Mouse (Mus musculus) midbrain, embryonic 10.5 days (tissue): Measurements from ENCODE around the gene Agbl3. TPM values are rescaled to one million over a fixed set of nuclear protein-coding genes. Genes with fewer than 3 reads are reported as not detected.
A peak's percentile ranks its signal among the peaks of the same experiment; 100 is the strongest.

Experiments used
- DNase-seq: peaks from one replicate; pipeline ENCODE4 v3.0.0-alpha.2; 2017; ENCODE audit warnings: low spot score
- H3K27ac ChIP-seq: fragments of 300-500 bp; sonication (generic); replicated peaks from 2 replicates; pipeline ENCODE4 v1.5.1; 2016; ENCODE audit warnings: mild to moderate bottlenecking
- H3K27me3 ChIP-seq: fragments of 300-500 bp; sonication (generic); 2 replicates; pipeline ENCODE4 v1.6.1; 2016; ENCODE audit warnings: low read depth, mild to moderate bottlenecking; ENCODE audit not compliant: poor library complexity, severe bottlenecking
- H3K36me3 ChIP-seq: fragments of 300-500 bp; sonication (generic); 2 replicates; pipeline ENCODE4 v1.6.1; 2016; ENCODE audit warnings: mild to moderate bottlenecking, moderate library complexity
- H3K4me1 ChIP-seq: fragments of 300-500 bp; sonication (generic); 2 replicates; pipeline ENCODE4 v1.6.1; 2016
- H3K4me3 ChIP-seq: fragments of 300-500 bp; sonication (generic); 2 replicates; pipeline ENCODE4 v1.5.1; 2016; ENCODE audit warnings: mild to moderate bottlenecking, moderate library complexity
- H3K9me3 ChIP-seq: fragments of 300-500 bp; sonication (generic); replicated peaks from 2 replicates; pipeline ENCODE4 v1.6.1; 2016; ENCODE audit warnings: mild to moderate bottlenecking
- WGBS: fragments of 180-500 bp; shearing (Covaris S2); methylation state at CpG from one replicate; pipeline ENCODE4 v1.1.7; 2016; 5-methylcytosine and 5-hydroxymethylcytosine counted together
- polyA plus RNA-seq: library from polyadenylated mRNA; unstranded; fragments of >200 nt; fragmentation: Nextera tagmentation; extraction: Ambion mirVana; gene quantifications from 2 replicates; pipeline ENCODE4 v1.2.1, GENCODE M21; 2016

Agbl3 gene
- polyA plus RNA-seq = 2.9 and 4.7 TPM in 2 replicates

- peak; percentile 95 for DNase-seq
- Histone ChIP-seq H3K4me3 (peak within 1 kb of the TSS; percentile 71), H3K36me3 (no peaks in the 10 kb centered on the region), H3K27me3 (peaks cover 7% of the 10 kb centered on the region; the same call in 1 of the 2 replicates), H3K9me3 (no peaks in the 10 kb centered on the region), H3K4me1 (peaks cover 11% of the 10 kb centered on the region), H3K27ac (peak within 1 kb of the TSS; percentile 96)
- under 1% methylated on average over 80 of the region's 81 CpGs for WGBS
Measured at GRCm38 (mm10) chr6:34780231-34780942, at the start of gene Agbl3. Gene Agbl3, plus strand, starts transcription at chr6:34780432.

GRCm38 (mm10) chr6:34731007-34731406 lies 49.2 kb upstream of the Agbl3 start:
- H3K4me3 ChIP-seq = no peak overlapping the region
- H3K9me3 ChIP-seq = no peaks in the 10 kb centered on the region
- no peak overlapping the region for H3K27ac ChIP-seq
- WGBS = 88% methylated on average over 6 of the region's 6 CpGs
- no peak for DNase-seq
- no peaks in the 10 kb centered on the region for H3K36me3 ChIP-seq
- no peaks in the 10 kb centered on the region for H3K27me3 ChIP-seq
- peaks cover 24% of the 10 kb centered on the region for H3K4me1 ChIP-seq

GRCm38 (mm10) chr6:34731529-34731928 lies 48.7 kb upstream of the Agbl3 start:
- no peak for DNase-seq
- no peak overlapping the region for H3K27ac ChIP-seq
- no peak overlapping the region for H3K4me3 ChIP-seq
- H3K36me3 ChIP-seq = no peaks in the 10 kb centered on the region
- no peaks in the 10 kb centered on the region for H3K27me3 ChIP-seq
- WGBS = 85% methylated on average over 9 of the region's 9 CpGs
- H3K9me3 ChIP-seq = no peaks in the 10 kb centered on the region
- H3K4me1 ChIP-seq = peaks cover 25% of the 10 kb centered on the region

GRCm38 (mm10) chr6:34734940-34735695 lies 45.1 kb upstream of the Agbl3 start:
- DNase-seq = no peak
- Histone ChIP-seq H3K36me3 (no peaks in the 10 kb centered on the region), H3K9me3 (no peaks in the 10 kb centered on the region), H3K4me1 (peaks cover 10% of the 10 kb centered on the region), H3K27ac (no peak overlapping the region), H3K27me3 (no peaks in the 10 kb centered on the region), H3K4me3 (no peak overlapping the region)
- WGBS = 91% methylated on average over 13 of the region's 13 CpGs

GRCm38 (mm10) chr6:34736934-34737333 lies 43.3 kb upstream of the Agbl3 start:
- H3K27ac ChIP-seq = no peak overlapping the region
- H3K9me3 ChIP-seq = no peaks in the 10 kb centered on the region
- WGBS = 72% methylated on average over 2 of the region's 2 CpGs
- H3K4me3 ChIP-seq = no peak overlapping the region
- peaks cover 5% of the 10 kb centered on the region; the same call in 1 of the 2 replicates for H3K36me3 ChIP-seq
- H3K27me3 ChIP-seq = no peaks in the 10 kb centered on the region
- DNase-seq = no peak
- H3K4me1 ChIP-seq = peaks cover 7% of the 10 kb centered on the region; the same call in 1 of the 2 replicates

- Histone ChIP-seq H3K4me3 (no peak overlapping the region), H3K27ac (no peak overlapping the region), H3K36me3 (peaks cover 58% of the 10 kb centered on the region), H3K9me3 (no peaks in the 10 kb centered on the region), H3K27me3 (no peaks in the 10 kb centered on the region), H3K4me1 (no peaks in the 10 kb centered on the region)
- 92% methylated on average over 4 of the region's 4 CpGs for WGBS
- DNase-seq = no peak
Measured at GRCm38 (mm10) chr6:34743946-34744345, 36.3 kb upstream of the Agbl3 start.

- Histone ChIP-seq H3K27ac (no peak overlapping the region), H3K4me3 (no peak overlapping the region), H3K4me1 (peaks cover 8% of the 10 kb centered on the region), H3K9me3 (no peaks in the 10 kb centered on the region), H3K27me3 (no peaks in the 10 kb centered on the region), H3K36me3 (peaks cover 56% of the 10 kb centered on the region)
- WGBS = 75% methylated on average over 6 of the region's 6 CpGs
- DNase-seq = no peak
Measured at GRCm38 (mm10) chr6:34747846-34748245, 32.4 kb upstream of the Agbl3 start.

GRCm38 (mm10) chr6:34748566-34748965 lies 31.7 kb upstream of the Agbl3 start:
- Histone ChIP-seq H3K4me1 (peaks cover 8% of the 10 kb centered on the region), H3K27me3 (no peaks in the 10 kb centered on the region), H3K36me3 (peaks cover 52% of the 10 kb centered on the region), H3K4me3 (no peak overlapping the region), H3K9me3 (no peaks in the 10 kb centered on the region), H3K27ac (no peak overlapping the region)
- WGBS = 92% methylated on average over 11 of the region's 11 CpGs
- no peak for DNase-seq

- H3K4me1 ChIP-seq = peaks cover 8% of the 10 kb centered on the region
- H3K27me3 ChIP-seq = no peaks in the 10 kb centered on the region
- DNase-seq = no peak
- no peak overlapping the region for H3K4me3 ChIP-seq
- peaks cover 52% of the 10 kb centered on the region for H3K36me3 ChIP-seq
- no peak overlapping the region for H3K27ac ChIP-seq
- 78% methylated on average over 6 of the region's 6 CpGs for WGBS
- no peaks in the 10 kb centered on the region for H3K9me3 ChIP-seq
Measured at GRCm38 (mm10) chr6:34749526-34749925, 30.7 kb upstream of the Agbl3 start.

GRCm38 (mm10) chr6:34750487-34751120 lies 29.6 kb upstream of the Agbl3 start:
- no peak overlapping the region for H3K27ac ChIP-seq
- WGBS = 81% methylated on average over 7 of the region's 7 CpGs
- no peaks in the 10 kb centered on the region for H3K27me3 ChIP-seq
- peaks cover 48% of the 10 kb centered on the region for H3K36me3 ChIP-seq
- no peak for DNase-seq
- H3K9me3 ChIP-seq = no peaks in the 10 kb centered on the region
- no peak overlapping the region for H3K4me3 ChIP-seq
- H3K4me1 ChIP-seq = peaks cover 8% of the 10 kb centered on the region

GRCm38 (mm10) chr6:34751625-34752024 lies 28.6 kb upstream of the Agbl3 start:
- peaks cover 8% of the 10 kb centered on the region for H3K4me1 ChIP-seq
- no peak overlapping the region for H3K4me3 ChIP-seq
- no peaks in the 10 kb centered on the region for H3K27me3 ChIP-seq
- H3K9me3 ChIP-seq = no peaks in the 10 kb centered on the region
- peaks cover 48% of the 10 kb centered on the region for H3K36me3 ChIP-seq
- no peak for DNase-seq
- no peak overlapping the region for H3K27ac ChIP-seq

GRCm38 (mm10) chr6:34754448-34754847 lies 25.8 kb upstream of the Agbl3 start:
- Histone ChIP-seq H3K4me3 (no peak overlapping the region), H3K4me1 (peaks cover 8% of the 10 kb centered on the region), H3K27me3 (no peaks in the 10 kb centered on the region), H3K27ac (no peak overlapping the region), H3K36me3 (peaks cover 53% of the 10 kb centered on the region), H3K9me3 (no peaks in the 10 kb centered on the region)
- peak; percentile 40 for DNase-seq
- 41% methylated on average over 5 of the region's 5 CpGs for WGBS

- peaks cover 77% of the 10 kb centered on the region for H3K36me3 ChIP-seq
- no peak for DNase-seq
- H3K27me3 ChIP-seq = no peaks in the 10 kb centered on the region
- H3K27ac ChIP-seq = no peak overlapping the region
- no peak overlapping the region for H3K4me3 ChIP-seq
- whole genome bisulfite sequencing = 91% methylated on average over 2 of the region's 2 CpGs
- no peaks in the 10 kb centered on the region for H3K9me3 ChIP-seq
- H3K4me1 ChIP-seq = no peaks in the 10 kb centered on the region
Measured at GRCm38 (mm10) chr6:34758340-34758739, 21.9 kb upstream of the Agbl3 start.
